Mouse (Mus musculus) embryonic fibroblast, embryonic 13.5 days (primary cell): ENCODE results near the gene B9d2. TPM values are rescaled to one million over a fixed set of nuclear protein-coding genes. Genes with fewer than 3 reads are reported as not detected.

Source experiments
- H3K27ac ChIP-seq: 2 replicates; pipeline ENCODE4 v1.5.1; 2012; ENCODE audit warnings: low read length, control low read depth, inconsistent platforms; ENCODE audit not compliant: insufficient read depth
- H3K4me1 ChIP-seq: 2 replicates; pipeline ENCODE4 v1.6.1; 2011; ENCODE audit warnings: low read length; ENCODE audit not compliant: control insufficient read depth, insufficient read depth
- H3K4me3 ChIP-seq: 2 replicates; pipeline ENCODE4 v1.5.1; 2011; ENCODE audit warnings: mild to moderate bottlenecking, control low read depth, low read length; ENCODE audit not compliant: insufficient read depth
- CTCF ChIP-seq: IDR thresholded peaks from 2 replicates; pipeline ENCODE4 v1.5.1; 2011; ENCODE audit warnings: mild to moderate bottlenecking, control low read depth, low read length, moderate library complexity, borderline replicate concordance; ENCODE audit not compliant: insufficient read depth
- POLR2A ChIP-seq: IDR thresholded peaks from 2 replicates; pipeline ENCODE4 v1.6.1; 2011; ENCODE audit warnings: low read depth, mild to moderate bottlenecking, control low read depth, low read length, moderate library complexity
- polyA plus RNA-seq: library from polyadenylated mRNA; stranded (reverse); fragments of >200 nt; gene quantifications from 2 replicates; pipeline ENCODE4 v1.2.4, GENCODE M21; 2011; ENCODE audit warnings: low read depth; ENCODE audit not compliant: missing spikeins, insufficient read length

B9d2 gene
- polyA plus RNA-seq, 1 experiment = 13.1 TPM

- TF ChIP-seq CTCF (no peak), POLR2A (no peak)
- Histone ChIP-seq H3K4me1 (no peaks in the 10 kb centered on the region), H3K4me3 (no peak overlapping the region), H3K27ac (no peak overlapping the region)
Measured at GRCm38 (mm10) chr7:25672442-25672841, 8.1 kb upstream of the B9d2 start.

GRCm38 (mm10) chr7:25674297-25674696 lies 6.3 kb upstream of the B9d2 start:
- no peak for TF ChIP-seq POLR2A
- no peak for TF ChIP-seq CTCF
- Histone ChIP-seq H3K27ac (no peak overlapping the region), H3K4me3 (no peak overlapping the region), H3K4me1 (no peaks in the 10 kb centered on the region)

- Histone ChIP-seq H3K4me1 (no peaks in the 10 kb centered on the region), H3K27ac (no peak within 1 kb of the TSS), H3K4me3 (peak within 1 kb of the TSS; percentile 21; the same call in 1 of the 2 replicates)
- no peak for TF ChIP-seq CTCF
- TF ChIP-seq POLR2A = no peak
Measured at GRCm38 (mm10) chr7:25674719-25675300, 5.8 kb upstream of the B9d2 start, which contains the start of gene Tmem91. Gene Tmem91 (minus strand): TSS chr7:25675166.

- TF ChIP-seq POLR2A (no peak), CTCF (no peak)
- H3K4me1 ChIP-seq = no peaks in the 10 kb centered on the region
- H3K27ac ChIP-seq = no peak overlapping the region
- no peak overlapping the region for H3K4me3 ChIP-seq
Measured at GRCm38 (mm10) chr7:25675405-25675804, 5.2 kb upstream of the B9d2 start.

DNA sequence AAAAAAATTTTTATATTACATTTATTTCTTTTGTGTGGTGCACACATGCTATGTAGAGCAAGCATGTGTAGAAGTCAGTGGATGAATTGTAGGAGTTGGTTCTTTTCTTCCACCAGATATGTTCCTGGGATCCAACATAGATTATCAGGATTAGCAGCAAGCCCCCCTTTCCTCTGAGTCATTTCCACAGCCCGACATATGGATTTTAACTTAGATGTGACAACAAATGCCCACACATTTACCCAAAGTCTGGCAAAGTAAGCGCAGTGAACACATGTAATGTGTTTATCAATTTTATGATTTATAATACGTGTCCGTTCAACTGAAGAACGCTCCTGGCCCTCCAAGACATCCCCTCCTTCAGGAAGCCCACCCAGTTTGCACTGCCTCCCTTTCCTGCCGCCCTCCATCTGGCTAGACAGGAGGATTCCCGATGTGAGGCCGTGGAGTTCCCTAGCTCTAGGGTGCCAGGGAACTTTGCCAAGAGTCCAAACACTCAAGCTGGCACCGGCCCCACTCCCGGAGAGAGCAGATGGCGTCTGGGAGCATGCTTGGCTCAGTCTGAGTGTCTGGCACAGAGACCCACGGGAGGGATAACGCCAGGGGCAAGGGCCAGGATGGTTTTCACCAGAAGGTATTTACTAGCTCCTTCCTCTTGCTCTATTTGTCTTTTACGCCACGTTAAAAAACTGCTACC lies 4.3 kb upstream of the B9d2 start:
- Histone ChIP-seq H3K4me3 (no peak overlapping the region), H3K27ac (no peak overlapping the region), H3K4me1 (no peaks in the 10 kb centered on the region)
- TF ChIP-seq CTCF (no peak), POLR2A (no peak)

DNA sequence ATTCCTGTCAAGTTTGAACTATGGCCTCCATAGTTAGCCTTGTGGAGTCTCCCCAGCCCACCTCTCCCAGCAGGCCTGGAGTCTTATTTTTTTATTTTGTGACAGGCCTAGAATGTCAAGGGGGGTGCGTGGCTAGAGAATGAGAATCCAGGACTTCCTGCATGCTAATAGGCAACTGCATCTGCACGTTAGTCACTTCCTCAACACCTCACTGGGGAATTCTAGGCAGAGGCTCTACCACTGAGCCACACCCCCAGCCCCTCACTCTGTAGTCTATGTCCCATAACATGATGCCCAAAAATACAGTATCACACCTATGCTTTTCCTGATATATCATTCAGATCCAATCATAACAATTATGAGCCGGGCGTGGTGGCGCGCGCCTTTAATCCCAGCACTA lies 3.6 kb upstream of the B9d2 start:
- no peak for TF ChIP-seq POLR2A
- TF ChIP-seq CTCF = no peak
- Histone ChIP-seq H3K4me3 (no peak overlapping the region), H3K4me1 (no peaks in the 10 kb centered on the region), H3K27ac (no peak overlapping the region)

DNA sequence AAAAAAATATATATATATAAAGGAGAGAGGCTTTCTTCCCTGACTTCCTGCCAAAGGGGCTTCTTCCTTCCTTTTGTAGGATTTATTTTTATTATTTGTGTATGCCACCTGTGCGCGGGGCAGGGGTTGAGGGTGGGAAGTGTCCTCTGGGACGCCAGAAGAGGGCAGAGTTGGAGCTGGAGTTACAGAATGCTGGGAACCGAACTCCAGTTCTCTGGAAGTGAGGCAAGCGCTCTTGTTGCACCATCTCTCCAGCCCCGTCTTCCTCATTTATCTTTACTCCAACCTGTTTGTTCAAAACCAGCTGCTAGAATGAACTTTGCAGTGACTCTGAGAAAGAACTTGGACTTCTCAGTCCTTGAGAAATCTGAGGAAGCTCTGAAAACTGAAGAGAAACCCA lies 609 bp upstream of the B9d2 start:
- Histone ChIP-seq H3K27ac (peak overlapping the region; percentile 51), H3K4me3 (0 out of 2 replicates have a peak overlapping the region, but pooled peaks have one; percentile 60), H3K4me1 (no peaks in the 10 kb centered on the region)
- TF ChIP-seq POLR2A (no peak), CTCF (no peak)

- no peaks in the 10 kb centered on the region for H3K4me1 ChIP-seq
- no peak overlapping the region for H3K4me3 ChIP-seq
- H3K27ac ChIP-seq = no peak overlapping the region
- TF ChIP-seq CTCF (no peak), POLR2A (no peak)
Measured at GRCm38 (mm10) chr7:25681341-25682231, 1.0 kb downstream of the B9d2 start.

DNA sequence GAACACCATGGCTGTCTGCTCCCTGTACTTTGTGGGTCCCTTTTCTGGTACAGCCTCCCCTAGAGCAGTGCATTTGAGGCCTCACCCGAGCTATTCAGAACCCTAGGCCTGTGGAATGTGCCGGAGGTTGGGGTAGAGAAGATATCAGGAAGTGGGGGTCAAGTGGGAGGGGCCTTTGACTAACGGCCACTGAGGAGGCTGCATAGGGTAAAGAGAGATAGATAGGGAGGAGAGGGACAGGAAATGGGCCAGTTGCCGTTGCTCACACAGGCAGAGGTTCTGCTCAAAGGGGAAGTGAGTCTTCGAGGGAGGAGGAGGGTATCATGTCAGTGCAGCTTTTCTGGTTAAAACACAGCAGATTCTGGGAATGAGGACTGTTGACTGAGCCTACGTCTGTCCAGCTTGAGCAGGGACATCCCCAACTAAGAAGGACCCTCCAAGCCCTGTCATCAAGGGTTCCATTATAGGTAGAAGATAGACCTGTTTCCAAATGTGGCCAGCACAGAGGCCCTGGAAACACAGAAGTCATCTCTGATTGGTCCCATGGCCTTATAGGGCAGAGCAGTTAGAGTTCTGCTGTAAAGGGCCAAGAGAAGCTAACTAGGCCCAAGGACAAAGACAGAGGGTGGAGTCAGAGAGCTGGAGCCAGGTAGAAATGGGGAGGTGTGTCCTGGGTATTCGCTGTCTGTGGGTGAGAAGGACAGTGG lies 3.0 kb downstream of the B9d2 start:
- Histone ChIP-seq H3K4me3 (no peak overlapping the region), H3K27ac (no peak overlapping the region)

GRCm38 (mm10) chr7:25684659-25685058 lies 4.1 kb downstream of the B9d2 start:
- TF ChIP-seq CTCF (no peak), POLR2A (no peak)
- Histone ChIP-seq H3K4me3 (no peak overlapping the region), H3K27ac (no peak overlapping the region), H3K4me1 (no peaks in the 10 kb centered on the region)

More for the DNA sequence above, 3.0 kb downstream of the B9d2 start:
- H3K4me1 ChIP-seq = no peaks in the 10 kb centered on the region
- TF ChIP-seq CTCF = no peak
- TF ChIP-seq POLR2A = no peak
